Mouse (Mus musculus) CH12.LX (cell line): ENCODE data around the gene Hist1h2ag. TPM values are rescaled to one million over a fixed set of nuclear protein-coding genes. Genes with fewer than 3 reads are reported as not detected.

Experiments
- DNase-seq: peaks from one replicate; pipeline ENCODE4 v3.0.0-alpha.2; 2013; ENCODE audit errors: extremely low read depth
- H3K27ac ChIP-seq: 2 replicates; pipeline ENCODE4 v1.5.1; 2012; ENCODE audit warnings: low read depth, mild to moderate bottlenecking, control low read depth, moderate library complexity; ENCODE audit not compliant: insufficient read depth
- H3K27me3 ChIP-seq: replicated peaks from 2 replicates; pipeline ENCODE3; 2012; ENCODE audit warnings: inconsistent platforms
- H3K36me3 ChIP-seq, 2 experiments: replicated peaks in 1 of 2; 2 replicates each; pipeline versions ENCODE3 to v1.6.1; 2012; ENCODE audit warnings: inconsistent platforms in 1 of 2, low read length in 1 of 2, mild to moderate bottlenecking in 1 of 2, mixed read lengths in 1 of 2, moderate library complexity in 1 of 2; ENCODE audit not compliant: control insufficient read depth in 1 of 2, insufficient read depth in 1 of 2
- H3K4me1 ChIP-seq, 2 experiments: 2 replicates each; pipeline ENCODE4 v1.6.1; 2012; ENCODE audit warnings: inconsistent platforms in 1 of 2, moderate library complexity in 1 of 2; ENCODE audit not compliant: insufficient read depth in 2 of 2, control insufficient read depth in 1 of 2
- H3K4me2 ChIP-seq: 2 replicates; pipeline ENCODE4 v1.6.1; 2012; ENCODE audit warnings: low read depth, mild to moderate bottlenecking, control low read depth; ENCODE audit not compliant: poor library complexity, insufficient read depth, severe bottlenecking
- H3K4me3 ChIP-seq, 3 experiments: fragments of 150-350 bp in 1 of 3; sonication (generic) in 1 of 3; replicated peaks in 1 of 3; 2 replicates each; pipeline versions ENCODE3 to v1.5.1; 2011 to 2012; ENCODE audit warnings: low read depth in 2 of 3, low read length in 2 of 3, mild to moderate bottlenecking in 2 of 3, moderate library complexity in 2 of 3, control low read depth in 1 of 3, improper control_type of control experiment in 1 of 3, inconsistent platforms in 1 of 3, mixed read lengths in 1 of 3; ENCODE audit not compliant: poor library complexity in 1 of 3
- H3K79me2 ChIP-seq: replicated peaks from 2 replicates; pipeline ENCODE4 v1.6.1; 2012; ENCODE audit warnings: mild to moderate bottlenecking, moderate library complexity; ENCODE audit not compliant: control insufficient read depth, poor library complexity, insufficient read depth, severe bottlenecking; ENCODE audit errors: extremely low read depth
- H3K9ac ChIP-seq: 2 replicates; pipeline ENCODE4 v1.6.1; 2012; ENCODE audit warnings: low read depth, mild to moderate bottlenecking, control low read depth, moderate library complexity; ENCODE audit not compliant: insufficient read depth
- H3K9me3 ChIP-seq: replicated peaks from 2 replicates; pipeline ENCODE3; 2012; ENCODE audit warnings: low read length, inconsistent platforms, mixed read lengths
- BHLHE40 ChIP-seq: IDR thresholded peaks from 2 replicates; pipeline ENCODE4 v1.6.1; 2011; ENCODE audit warnings: mild to moderate bottlenecking, low read depth, low read length, improper control_type of control experiment
- CHD1 ChIP-seq: IDR thresholded peaks from 2 replicates; pipeline ENCODE4 v1.6.1; 2012; ENCODE audit warnings: low read depth, low read length, improper control_type of control experiment, inconsistent platforms
- CHD2 ChIP-seq: IDR thresholded peaks from 2 replicates; pipeline ENCODE4 v1.6.1; 2011; ENCODE audit warnings: low read length, improper control_type of control experiment
- CTCF ChIP-seq, 2 experiments: IDR thresholded peaks in 1 of 2; conservative IDR thresholded peaks in 1 of 2; 2 replicates each; pipeline ENCODE4 v1.5.1; 2011 to 2012; ENCODE audit warnings: low read depth in 2 of 2, low read length in 2 of 2, improper control_type of control experiment in 1 of 2, inconsistent platforms in 1 of 2, mild to moderate bottlenecking in 1 of 2, moderate library complexity in 1 of 2
- E2F4 ChIP-seq: IDR thresholded peaks from 2 replicates; pipeline ENCODE4 v1.6.1; 2011; ENCODE audit warnings: low read depth, low read length, improper control_type of control experiment; ENCODE audit not compliant: insufficient replicate concordance
- ELF1 ChIP-seq: IDR thresholded peaks from 2 replicates; pipeline ENCODE4 v1.6.1; 2014; ENCODE audit warnings: low read depth, mild to moderate bottlenecking, inconsistent platforms, low read length, improper control_type of control experiment
- EP300 ChIP-seq: IDR thresholded peaks from 2 replicates; pipeline ENCODE4 v1.6.1; 2011; ENCODE audit warnings: low read length, improper control_type of control experiment
- ETS1 ChIP-seq: conservative IDR thresholded peaks from 2 replicates; pipeline ENCODE4 v1.6.1; 2012; ENCODE audit warnings: low read depth, mild to moderate bottlenecking, inconsistent platforms, low read length, improper control_type of control experiment, moderate library complexity
- GABPA ChIP-seq: IDR thresholded peaks from 2 replicates; pipeline ENCODE4 v1.6.1; 2012; ENCODE audit warnings: low read depth, low read length, improper control_type of control experiment, inconsistent platforms; ENCODE audit not compliant: insufficient replicate concordance
- IRF4 ChIP-seq: IDR thresholded peaks from 2 replicates; pipeline ENCODE4 v1.6.1; 2014; ENCODE audit warnings: low read depth, mild to moderate bottlenecking, inconsistent platforms, low read length, improper control_type of control experiment
- JUND ChIP-seq: conservative IDR thresholded peaks from 2 replicates; pipeline ENCODE4 v1.6.1; 2011; ENCODE audit warnings: low read depth, low read length, improper control_type of control experiment
- KAT2A ChIP-seq: IDR thresholded peaks from 2 replicates; pipeline ENCODE4 v1.6.1; 2012; ENCODE audit warnings: low read length, improper control_type of control experiment, inconsistent platforms; ENCODE audit not compliant: insufficient replicate concordance
- MAFK ChIP-seq: IDR thresholded peaks from 2 replicates; pipeline ENCODE4 v1.6.1; 2011; ENCODE audit warnings: low read length, improper control_type of control experiment; ENCODE audit not compliant: insufficient replicate concordance
- MAX ChIP-seq: IDR thresholded peaks from 2 replicates; pipeline ENCODE4 v1.6.1; 2011; ENCODE audit warnings: low read length, improper control_type of control experiment
- MAZ ChIP-seq: IDR thresholded peaks from 2 replicates; pipeline ENCODE4 v1.6.1; 2012; ENCODE audit warnings: low read depth, mild to moderate bottlenecking, inconsistent platforms, low read length, improper control_type of control experiment, moderate library complexity
- MEF2A ChIP-seq: IDR thresholded peaks from 2 replicates; pipeline ENCODE4 v1.6.1; 2014; ENCODE audit warnings: low read depth, mild to moderate bottlenecking, inconsistent platforms, low read length, improper control_type of control experiment, borderline replicate concordance
- MYC ChIP-seq: IDR thresholded peaks from 2 replicates; pipeline ENCODE4 v1.6.1; 2011; ENCODE audit warnings: low read depth, mild to moderate bottlenecking, improper control_type of control experiment, low read length
- NELFE ChIP-seq: IDR thresholded peaks from 2 replicates; pipeline ENCODE4 v1.6.1; 2011; ENCODE audit warnings: low read depth, low read length, improper control_type of control experiment
- NRF1 ChIP-seq: IDR thresholded peaks from 2 replicates; pipeline ENCODE4 v1.6.1; 2014; ENCODE audit warnings: low read depth, mild to moderate bottlenecking, inconsistent platforms, low read length, improper control_type of control experiment, moderate library complexity
- PAX5 ChIP-seq: IDR thresholded peaks from 2 replicates; pipeline ENCODE4 v1.6.1; 2012; ENCODE audit warnings: low read length, inconsistent platforms, mixed read lengths
- POLR2A ChIP-seq: IDR thresholded peaks from 2 replicates; pipeline ENCODE4 v1.6.1; 2011; ENCODE audit warnings: low read depth, mild to moderate bottlenecking, improper control_type of control experiment, low read length
- POLR2AphosphoS2 ChIP-seq: IDR thresholded peaks from 2 replicates; pipeline ENCODE4 v1.6.1; 2011; ENCODE audit warnings: low read depth, low read length, improper control_type of control experiment
- RAD21 ChIP-seq: IDR thresholded peaks from 2 replicates; pipeline ENCODE4 v1.6.1; 2011; ENCODE audit warnings: low read depth, mild to moderate bottlenecking, low read length, improper control_type of control experiment, moderate library complexity
- RCOR1 ChIP-seq: conservative IDR thresholded peaks from 2 replicates; pipeline ENCODE4 v1.6.1; 2012; ENCODE audit warnings: low read depth, mild to moderate bottlenecking, inconsistent platforms, low read length, improper control_type of control experiment
- SIN3A ChIP-seq: IDR thresholded peaks from 2 replicates; pipeline ENCODE4 v1.6.1; 2012; ENCODE audit warnings: low read length, improper control_type of control experiment, inconsistent platforms
- SMC3 ChIP-seq: IDR thresholded peaks from 2 replicates; pipeline ENCODE4 v1.6.1; 2011; ENCODE audit warnings: low read depth, low read length, improper control_type of control experiment
- TBP ChIP-seq: conservative IDR thresholded peaks from 2 replicates; pipeline ENCODE4 v1.6.1; 2011; ENCODE audit warnings: low read depth, low read length, improper control_type of control experiment
- TCF12 ChIP-seq: IDR thresholded peaks from 2 replicates; pipeline ENCODE4 v1.6.1; 2014; ENCODE audit warnings: low read depth, mild to moderate bottlenecking, inconsistent platforms, low read length, improper control_type of control experiment
- UBTF ChIP-seq: IDR thresholded peaks from 2 replicates; pipeline ENCODE4 v1.6.1; 2012; ENCODE audit warnings: low read depth, mild to moderate bottlenecking, inconsistent platforms, low read length, improper control_type of control experiment, moderate library complexity
- USF1 ChIP-seq: IDR thresholded peaks from 2 replicates; pipeline ENCODE4 v1.6.1; 2014; ENCODE audit warnings: low read depth, mild to moderate bottlenecking, inconsistent platforms, low read length, improper control_type of control experiment
- USF2 ChIP-seq: conservative IDR thresholded peaks from 2 replicates; pipeline ENCODE4 v1.6.1; 2011; ENCODE audit warnings: low read depth, low read length, improper control_type of control experiment
- ZC3H11A ChIP-seq: IDR thresholded peaks from 2 replicates; pipeline ENCODE4 v1.6.1; 2012; ENCODE audit warnings: low read depth, mild to moderate bottlenecking, inconsistent platforms, low read length, improper control_type of control experiment
- ZKSCAN1 ChIP-seq: IDR thresholded peaks from 2 replicates; pipeline ENCODE4 v1.6.1; 2012; ENCODE audit warnings: low read depth, inconsistent platforms, low read length, improper control_type of control experiment, borderline replicate concordance
- ZMIZ1 ChIP-seq: IDR thresholded peaks from 2 replicates; pipeline ENCODE4 v1.6.1; 2012; ENCODE audit warnings: low read depth, mild to moderate bottlenecking, inconsistent platforms, low read length, improper control_type of control experiment
- ZNF384 ChIP-seq: IDR thresholded peaks from 2 replicates; pipeline ENCODE4 v1.6.1; 2012; ENCODE audit warnings: low read depth, low read length, improper control_type of control experiment, inconsistent platforms
- dilution Hi-C: fragments of 300-500 bp; cut with MboI; formaldehyde crosslinking; loops from 2 replicates; pipeline ENCODE4 v1.14.3; 2020; ENCODE audit warnings: low sequenced_read_pairs; ENCODE audit not compliant: extremely low pct_unique_long_range_greater_than_20kb, extremely low pct_ligation_motif_present
- in situ Hi-C: fragments of 300-500 bp; cut with MboI; formaldehyde crosslinking; loops from 3 replicates; pipeline ENCODE4 v1.14.3; 2019; ENCODE audit warnings: low sequenced_read_pairs, low pct_ligation_motif_present, low pct_unique_long_range_greater_than_20kb, mixed read lengths
- polyA plus RNA-seq: library from polyadenylated mRNA; unstranded; fragments of >175 nt; gene quantifications from 2 replicates; pipeline ENCODE4 v1.2.1, GENCODE M21; 2012; ENCODE audit warnings: low read depth; ENCODE audit not compliant: insufficient read length
- total RNA-seq, 2 experiments: library from RNA; depleted of rRNA; stranded (reverse); fragments of 300-350 nt in 1 of 2; fragments of >200 nt in 1 of 2; gene quantifications; 2 replicates each; pipeline ENCODE4 v1.2.3; 2012 to 2014

Hist1h2ag gene
- total and polyA plus RNA-seq, 3 experiments, result 7.3 to 576 (median 22.0) TPM

DNA sequence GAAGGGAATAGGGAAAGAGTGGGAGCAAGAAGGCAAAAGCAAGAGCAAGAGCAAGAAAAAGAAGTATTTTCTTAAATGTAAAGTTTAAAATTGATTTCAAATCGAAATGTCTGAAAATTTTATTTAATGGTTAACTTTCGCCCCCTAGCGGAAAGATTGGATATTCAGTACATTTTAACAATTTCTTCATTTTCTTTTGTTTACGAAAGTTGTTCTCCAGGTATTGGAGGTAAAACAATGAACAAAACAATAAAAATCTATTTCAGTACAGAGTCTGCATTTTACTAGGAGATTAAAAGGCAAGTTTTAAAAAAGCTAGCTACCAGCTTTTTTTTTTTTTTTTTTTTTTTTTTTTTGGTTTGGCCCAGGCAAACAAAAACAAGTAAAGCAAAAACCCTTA is 12.3 kb downstream of the Hist1h2ag start:
- Histone ChIP-seq H3K27ac (no peak overlapping the region), H3K4me3 (peak overlapping the region in 1 of 3 experiments; percentile 12), H3K4me1 (peaks cover 3 to 13% of the 10 kb centered on the region in 2 experiments; a peak in 3 of 4 replicates), H3K4me2 (peak overlapping the region; percentile 71; the same call in 1 of the 2 replicates), H3K79me2 (no peaks in the 10 kb centered on the region), H3K9me3 (no peaks in the 10 kb centered on the region), H3K36me3 (no peaks in the 10 kb centered on the region), H3K27me3 (peaks cover 2% of the 10 kb centered on the region), H3K9ac (no peak overlapping the region)
- in situ Hi-C loops (loop anchor here (5.0 to 25.0 kb wide), 4 partner anchors 103 to 1732 kb away; partner anchors contain the start of genes Hist1h1a, Hist1h2ab, Hist1h3a and Hist1h3b), dilution Hi-C loops (no loop called here)
- DNase-seq, result peak; percentile 50
- TF ChIP-seq NRF1, result no peak
- no peak for TF ChIP-seq TCF12
- no peak for TF ChIP-seq RCOR1
- no peak for TF ChIP-seq POLR2AphosphoS2
- TF ChIP-seq ZC3H11A, result no peak
- no peak for TF ChIP-seq CHD2
- TF ChIP-seq PAX5, result no peak
- TF ChIP-seq JUND, result no peak
- TF ChIP-seq ZNF384, result peak; percentile 84
- TF ChIP-seq SMC3, result peak; percentile 13; the same call in 1 of the 2 replicates
- TF ChIP-seq CHD1, result no peak
- no peak for TF ChIP-seq E2F4
- no peak for TF ChIP-seq ETS1
- TF ChIP-seq MAFK, result no peak
- no peak for TF ChIP-seq ELF1
- no peak for TF ChIP-seq MAX
- TF ChIP-seq MAZ, result no peak
- no peak for TF ChIP-seq MEF2A
- TF ChIP-seq ZKSCAN1, result no peak
- TF ChIP-seq CTCF (conservative IDR thresholded peaks at IDR 0.05 in 1 of 2, IDR thresholded peaks at IDR 0.05 in 1 of 2; ENCODE audit: low read depth in 2 of 2, low read length in 2 of 2), result peak in 1 of 2 experiments; percentile 65; a peak in 3 of 4 replicates
- TF ChIP-seq ZMIZ1, result no peak
- TF ChIP-seq EP300, result no peak
- TF ChIP-seq USF2, result no peak
- no peak for TF ChIP-seq MYC
- TF ChIP-seq NELFE, result no peak
- TF ChIP-seq POLR2A, result no peak
- no peak for TF ChIP-seq UBTF
- TF ChIP-seq GABPA, result no peak
- TF ChIP-seq SIN3A, result no peak
- TF ChIP-seq IRF4, result no peak
- no peak for TF ChIP-seq BHLHE40
- no peak for TF ChIP-seq KAT2A
- TF ChIP-seq RAD21, result peak; percentile 71
- TF ChIP-seq TBP, result no peak
- TF ChIP-seq USF1, result no peak
